Mouse (Mus musculus) ES-E14 (cell line): ENCODE data around the gene Slc25a26.

Source experiments
- HCFC1 ChIP-seq: IDR thresholded peaks from 2 replicates; pipeline ENCODE4 v1.6.1; 2012; ENCODE audit warnings: low read length, inconsistent platforms, borderline replicate concordance; ENCODE audit not compliant: insufficient read depth
- ZC3H11A ChIP-seq: IDR thresholded peaks from 2 replicates; pipeline ENCODE4 v1.6.1; 2012; ENCODE audit warnings: low read depth, mild to moderate bottlenecking, inconsistent platforms, low read length, borderline replicate concordance
- ZNF384 ChIP-seq: IDR thresholded peaks from 2 replicates; pipeline ENCODE4 v1.6.1; 2012; ENCODE audit warnings: low read depth, low read length, inconsistent platforms

DNA sequence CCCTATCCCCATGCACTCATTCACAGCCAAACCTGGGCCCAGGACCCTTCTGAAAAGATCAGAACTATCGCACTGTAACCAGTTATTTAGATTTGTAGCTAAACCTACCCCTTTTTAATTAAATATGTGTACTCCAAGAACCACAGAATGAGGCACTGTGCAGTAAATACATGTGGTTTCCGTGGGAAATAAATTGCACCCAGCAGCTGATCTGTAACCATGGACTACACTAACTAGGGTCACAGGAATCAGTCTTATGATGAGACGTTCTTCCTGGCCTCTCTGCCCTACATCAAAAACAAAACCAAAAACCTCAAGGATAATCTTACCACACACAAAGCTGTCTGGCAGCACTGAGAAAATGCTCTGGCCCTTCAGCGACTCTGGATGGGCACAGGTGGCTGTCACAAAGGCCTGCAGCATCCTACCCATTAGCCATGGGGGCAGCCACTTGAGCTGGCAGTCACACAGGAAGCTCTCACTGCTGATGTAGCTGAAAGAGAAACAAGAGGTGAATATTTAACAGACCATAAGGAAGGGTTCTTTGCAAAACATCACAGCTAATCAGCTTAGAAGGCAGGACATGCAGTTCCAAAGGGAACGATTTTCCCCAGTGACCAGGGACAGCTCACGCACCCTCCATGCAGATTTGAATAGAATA, 113.2 kb downstream of the Slc25a26 start:
- TF ChIP-seq ZNF384, result no peak
- no peak for TF ChIP-seq HCFC1
- no peak for TF ChIP-seq ZC3H11A
